Mouse (Mus musculus) layer of hippocampus, adult 11-12 months (tissue): ENCODE results near the gene Plekhd1.
A peak's percentile ranks its signal among the peaks of the same experiment; 100 is the strongest.

Experiments
- DNase-seq: peaks from one replicate; pipeline ENCODE4 v3.0.0; 2022; ENCODE audit warnings: low spot score

Plekhd1 gene

GRCm38 (mm10) chr12:80692269-80692972 is at the start of gene Plekhd1:
Gene Plekhd1 (plus strand): TSS chr12:80692591.
- DNase-seq, result peak; percentile 24

DNA sequence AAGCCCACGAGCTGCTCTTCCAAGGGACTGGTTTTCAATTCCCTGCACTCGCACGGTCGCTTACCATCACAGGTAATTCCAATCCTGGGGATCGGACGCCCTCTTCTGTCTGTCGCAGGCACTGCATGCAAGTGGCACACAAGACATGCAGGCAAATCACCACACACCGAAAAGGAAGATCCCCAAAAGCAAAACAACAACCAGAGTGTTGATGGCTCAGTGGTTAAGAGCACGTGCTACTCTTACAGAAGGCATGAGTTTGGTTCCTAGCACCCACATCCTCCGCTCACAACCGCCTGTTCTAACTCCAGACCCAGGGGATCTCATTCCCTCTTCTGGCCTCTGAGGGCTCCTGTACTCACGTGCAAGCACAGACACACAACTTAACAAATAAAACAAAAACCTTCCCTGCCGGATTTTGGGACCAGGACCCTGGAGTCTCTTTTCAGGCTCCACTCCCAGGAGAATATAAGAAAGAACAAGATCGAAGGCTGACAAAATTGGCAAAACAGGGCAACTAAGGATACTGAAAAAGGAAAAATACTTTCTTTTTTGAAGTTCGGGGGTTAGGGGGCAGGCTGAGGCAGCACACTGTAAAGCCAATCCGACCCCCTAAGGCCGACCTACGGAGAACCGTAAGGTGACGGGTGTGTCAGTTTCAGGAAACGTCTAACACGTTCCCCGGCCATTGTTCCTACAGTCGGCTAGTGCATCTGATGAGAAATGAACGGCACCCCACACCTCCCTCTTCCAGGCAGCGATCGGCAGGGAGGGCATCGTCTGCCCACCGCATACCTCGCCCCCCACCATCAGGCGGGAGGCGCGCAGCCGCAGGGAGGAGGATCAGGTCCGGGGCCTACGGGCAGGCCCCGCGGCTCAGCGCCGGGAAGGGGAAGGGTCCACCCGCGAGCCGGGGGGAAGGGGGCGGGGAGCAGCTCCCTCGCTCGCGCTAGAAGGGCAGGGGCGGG is 49.4 kb upstream of the Plekhd1 start:
- DNase-seq, result peak; percentile 54

GRCm38 (mm10) chr12:80643693-80644505 is 48.5 kb upstream of the Plekhd1 start, which contains the start of the genes Slc39a9 and Erh:
Gene Slc39a9 (plus strand): TSS chr12:80643883.
Gene Erh (minus strand): TSS chr12:80644341.
- peak; percentile 96 for DNase-seq

DNA sequence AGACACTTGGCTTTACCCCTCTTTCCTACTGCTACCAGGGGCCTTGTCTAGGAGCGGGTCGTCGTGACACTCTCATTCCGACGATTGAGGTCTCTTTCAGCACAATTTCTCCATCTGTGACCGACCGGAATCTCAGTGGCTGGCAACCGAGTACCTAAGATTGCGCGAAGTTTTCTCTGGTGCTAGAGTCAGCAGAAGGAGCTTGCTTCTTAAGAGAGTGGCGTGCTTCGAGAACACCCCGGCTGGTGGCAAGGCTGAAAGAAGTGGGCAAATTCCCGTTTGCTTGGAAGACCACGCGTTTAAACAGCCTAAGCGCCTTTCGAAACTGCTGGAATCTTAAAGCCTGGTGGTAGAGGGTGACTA is 47.9 kb upstream of the Plekhd1 start:
- no peak for DNase-seq

DNA sequence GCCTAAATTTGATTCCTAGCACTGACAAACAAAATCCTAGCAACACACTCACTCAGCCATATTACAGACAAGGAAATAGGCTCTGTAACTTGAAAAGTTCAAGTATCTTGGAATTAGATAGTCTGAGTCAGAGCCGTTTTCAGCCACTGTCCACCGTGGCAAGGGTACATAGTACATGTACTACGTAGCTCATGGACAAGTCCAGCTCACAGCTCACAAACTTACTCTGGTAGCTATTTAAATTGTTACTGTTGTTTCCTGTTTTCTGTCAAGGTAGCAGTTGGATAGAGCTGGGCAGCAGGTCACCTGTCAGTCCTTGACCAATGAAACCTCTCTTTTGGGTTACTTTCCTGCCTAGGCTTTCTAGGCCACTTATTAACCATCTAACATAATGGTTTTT is 46.0 kb upstream of the Plekhd1 start:
- no peak for DNase-seq

- DNase-seq, result no peak
These were observed 38.3 kb upstream of the Plekhd1 start for GRCm38 (mm10) chr12:80653951-80654658.

DNA sequence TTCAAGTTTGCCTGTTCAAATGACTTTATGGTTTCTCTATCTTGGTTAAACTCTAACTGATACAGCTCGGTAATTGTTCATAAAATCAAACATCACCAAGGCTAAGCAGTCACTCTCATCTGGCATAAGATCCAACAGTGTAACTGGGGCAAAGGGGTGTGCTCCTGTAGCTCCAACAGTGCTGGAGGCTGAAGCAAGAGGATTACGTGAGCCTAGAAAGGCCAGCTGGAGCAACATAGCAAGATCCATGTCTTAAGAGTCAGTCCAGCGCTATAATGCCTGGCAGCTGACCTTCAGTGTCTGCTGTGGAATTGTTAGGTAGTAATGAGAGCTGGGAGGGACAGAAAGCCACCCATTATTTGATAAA is 37.7 kb upstream of the Plekhd1 start:
- DNase-seq, result no peak

- no peak for DNase-seq
These were observed 33.7 kb upstream of the Plekhd1 start for GRCm38 (mm10) chr12:80658661-80659060.

GRCm38 (mm10) chr12:80662322-80662721 is 30.1 kb upstream of the Plekhd1 start:
- no peak for DNase-seq

DNA sequence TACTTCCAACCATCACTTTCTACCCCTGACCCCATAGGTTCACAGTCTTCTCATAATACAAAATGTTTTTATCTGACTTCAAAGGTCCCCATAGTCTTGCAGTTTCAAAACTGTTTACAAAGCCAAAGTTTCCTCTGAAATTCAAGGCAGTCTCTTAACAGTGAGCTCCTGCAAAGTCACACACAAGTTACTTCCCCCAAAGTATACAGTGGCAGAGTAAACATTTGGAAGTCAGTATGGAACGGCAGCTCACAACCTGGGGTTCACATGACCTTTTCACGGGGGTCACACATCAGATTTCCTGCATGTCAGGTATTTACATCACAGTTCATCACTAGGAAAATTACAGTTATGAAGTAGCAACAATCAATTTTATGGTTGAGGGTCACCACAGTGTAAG is 28.5 kb upstream of the Plekhd1 start:
- DNase-seq, result no peak

- no peak for DNase-seq
These were observed 24.0 kb upstream of the Plekhd1 start for GRCm38 (mm10) chr12:80668391-80668790.

GRCm38 (mm10) chr12:80673170-80673569 is 19.2 kb upstream of the Plekhd1 start:
- DNase-seq, result peak; percentile 69

DNA sequence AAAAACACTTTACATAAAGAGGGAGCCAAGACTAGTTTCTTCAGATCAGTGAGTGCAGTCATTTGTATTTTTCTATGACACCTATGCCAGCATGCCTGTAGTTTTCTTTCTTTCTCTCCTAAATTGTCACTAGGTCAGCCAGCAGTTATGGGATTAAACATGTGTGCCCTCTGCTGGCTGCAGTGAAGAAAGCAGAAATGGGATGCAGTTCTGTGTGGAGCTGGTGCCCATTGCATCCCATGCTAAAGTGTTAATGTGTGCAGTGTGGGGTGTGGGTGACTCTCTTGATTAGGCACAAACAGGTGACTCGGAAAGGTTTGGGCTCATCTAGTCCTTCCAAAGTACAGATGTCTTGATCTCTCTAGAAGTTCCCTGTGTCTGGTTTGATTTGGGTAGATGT is 11.1 kb upstream of the Plekhd1 start:
- peak; percentile 26 for DNase-seq

DNA sequence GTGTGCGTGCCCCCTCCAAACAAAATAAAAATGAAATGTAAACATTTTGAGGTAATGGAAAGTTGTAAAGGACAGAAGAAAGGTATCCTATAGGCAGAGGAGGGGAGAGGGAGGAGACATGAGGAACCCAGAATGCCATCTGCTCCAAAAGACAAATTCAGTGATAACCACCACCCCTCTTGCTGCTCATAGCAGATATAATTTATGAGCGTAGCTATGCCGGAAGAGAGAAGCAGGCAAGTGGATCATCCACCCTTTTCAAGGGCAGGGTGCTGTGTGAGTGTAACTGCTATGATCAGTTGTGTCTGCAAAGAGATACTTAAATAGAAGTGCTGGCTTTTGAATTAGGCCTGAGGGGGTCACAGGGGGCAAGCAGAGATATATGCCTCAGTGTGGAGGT is 8.8 kb upstream of the Plekhd1 start:
- no peak for DNase-seq

GRCm38 (mm10) chr12:80684316-80684715 is 8.1 kb upstream of the Plekhd1 start:
- DNase-seq, result no peak

GRCm38 (mm10) chr12:80687788-80688211 is 4.6 kb upstream of the Plekhd1 start:
- peak; percentile 45 for DNase-seq

DNA sequence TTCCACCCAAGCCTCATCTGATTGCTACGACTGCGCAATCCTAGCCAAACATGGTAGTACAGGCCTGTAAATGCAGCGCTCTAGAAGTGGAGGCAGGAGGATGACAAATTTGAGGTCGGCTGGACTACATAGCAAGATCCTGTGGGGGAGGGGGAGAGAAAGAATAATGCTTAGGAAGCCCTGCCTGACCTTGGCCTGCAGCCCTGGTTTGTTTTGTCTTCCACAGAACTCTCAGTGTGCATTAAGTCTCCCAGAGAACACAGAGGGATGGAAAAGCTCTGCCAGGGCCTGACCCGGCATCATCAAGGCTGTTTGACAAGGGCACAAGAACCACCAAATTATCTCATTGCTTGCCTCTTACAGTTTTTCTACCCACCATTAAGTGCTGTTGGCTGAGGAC is 2.7 kb upstream of the Plekhd1 start:
- no peak for DNase-seq

- DNase-seq, result no peak
These were observed 710 bp upstream of the Plekhd1 start for GRCm38 (mm10) chr12:80691671-80692091.

GRCm38 (mm10) chr12:80693700-80694099 is 1.3 kb downstream of the Plekhd1 start:
- no peak for DNase-seq

- no peak for DNase-seq
These were observed 2.6 kb downstream of the Plekhd1 start for GRCm38 (mm10) chr12:80695004-80695403.

DNA sequence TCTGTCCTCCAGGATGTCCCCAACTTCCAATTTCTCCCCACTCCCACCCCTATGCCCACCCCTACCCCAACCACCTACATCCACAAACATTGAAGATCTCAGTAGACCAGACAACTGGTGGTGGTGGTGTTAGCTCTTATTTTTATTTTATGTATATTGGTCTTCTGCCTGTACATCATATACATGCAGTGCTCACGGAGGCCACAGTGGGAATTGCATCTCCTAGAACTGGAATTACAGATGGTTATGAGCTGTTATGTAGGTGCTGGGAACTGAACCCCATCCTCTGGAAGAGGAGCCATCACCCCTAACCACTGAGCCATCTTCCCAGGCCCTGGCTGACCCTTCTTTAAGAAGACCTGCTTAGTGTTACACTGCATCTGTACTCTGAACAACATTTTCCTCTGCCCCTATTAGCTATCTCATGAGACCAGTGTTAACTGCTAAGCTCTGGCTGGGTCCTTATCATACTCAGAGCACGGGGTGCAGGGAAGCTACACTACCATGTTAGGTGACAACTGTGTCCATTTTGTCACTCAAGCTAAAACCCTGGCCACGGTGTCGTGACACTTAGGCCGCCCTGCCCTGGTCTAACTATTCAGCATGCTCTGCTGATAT is 6.2 kb downstream of the Plekhd1 start:
- no peak for DNase-seq
